In genomic region chr11:115827624-115828023, GRCm38 (mm10) we compare ENCODE assay signal across 27 mouse cellular contexts. TPM values are rescaled to one million over a fixed set of nuclear protein-coding genes. Genes with fewer than 3 reads are reported as not detected.
DNase-seq lines count a peak whose midpoint lies in the region; ATAC-seq lines count a peak whose summit lies in the region.
"Had no signal": no experiment of that assay in that cellular context is flagged by ENCODE, and none has a peak within 500 bp of the region (broad histone marks: within the 10 kb centered on the region; RNA-seq: fewer than 3 reads in every experiment).

No protein-coding gene starts in this region.

- no peak for ATAC-seq in stomach, embryonic 16.5 days (ENCODE audit: insufficient read depth, low FRiP score)
- ATAC-seq: hindbrain, postnatal 0 days; liver, postnatal 0 days; Patski had no signal

- H3K27ac ChIP-seq in heart, embryonic 10.5 days, result peak overlapping the region; percentile 32; the same call in 1 of the 2 replicates
- H3K27ac ChIP-seq in stomach, embryonic 16.5 days (ENCODE audit: low read length), result peak overlapping the region; percentile 69; the same call in 1 of the 2 replicates
- H3K27ac ChIP-seq: embryonic facial prominence, embryonic 12.5 days; forebrain, embryonic 12.5 days; hindbrain, postnatal 0 days had no signal

- no peaks in the 10 kb centered on the region for H3K9me3 ChIP-seq in heart, embryonic 10.5 days
- H3K9me3 ChIP-seq in stomach, embryonic 16.5 days (replicated peaks; ENCODE audit: control insufficient read depth, low read length), result no peaks in the 10 kb centered on the region
- H3K9me3 ChIP-seq: embryonic facial prominence, embryonic 12.5 days; forebrain, embryonic 12.5 days; G1E had no signal

- DNase-seq in heart, embryonic 10.5 days (ENCODE audit: low spot score), result no peak
- DNase-seq in heart, adult 18-20 months, result no peak
- peak; percentile 33 for DNase-seq in 3T3-L1 (ENCODE audit: low read depth, low spot score)
- DNase-seq in lung, postnatal 10 days, result peak; percentile 49
- no peak for DNase-seq in gastrocnemius, postnatal 10 days
- DNase-seq in ovary, postnatal 14 days (ENCODE audit: low spot score), result no peak
- DNase-seq: adrenal gland, adult 2 months; cerebellum, adult 11-12 months; cerebellum, postnatal 10 days; gastrocnemius, postnatal 36 days; kidney, adult 18-20 months; kidney, postnatal 4 days; left cerebral cortex, postnatal 4 days; liver; liver, postnatal 0 days; midbrain, embryonic 14.5 days; right cerebral cortex, postnatal 14 days; spleen, adult 18-20 months; thymus, postnatal 36 days had no signal

- peak overlapping the region; percentile 31; the same call in 1 of the 2 replicates for H3K4me2 ChIP-seq in stomach, embryonic 16.5 days (ENCODE audit: low read depth, low read length)
- H3K4me2 ChIP-seq: embryonic facial prominence, embryonic 12.5 days; forebrain, embryonic 12.5 days had no signal

- H3K27me3 ChIP-seq in heart, embryonic 10.5 days (ENCODE audit: insufficient read depth, poor library complexity, severe bottlenecking), result peaks cover 3% of the 10 kb centered on the region; the same call in 1 of the 2 replicates
- peaks cover 7% of the 10 kb centered on the region for H3K27me3 ChIP-seq in stomach, embryonic 16.5 days (ENCODE audit: control insufficient read depth, insufficient read depth, low read length)
- H3K27me3 ChIP-seq: CH12.LX, Patski had no signal

- 0 out of 2 replicates have a peak overlapping the region, but pooled peaks have one; percentile 1 for H3K4me3 ChIP-seq in heart, embryonic 10.5 days
- H3K4me3 ChIP-seq in stomach, embryonic 16.5 days (replicated peaks; ENCODE audit: low read length), result no peak overlapping the region
- H3K4me3 ChIP-seq: embryonic facial prominence, embryonic 12.5 days; erythroblast, embryonic 14.5 days; forebrain, embryonic 12.5 days had no signal

- H3K9ac ChIP-seq in stomach, embryonic 16.5 days (ENCODE audit: low read length), result no peak overlapping the region
- H3K9ac ChIP-seq: embryonic facial prominence, embryonic 12.5 days; forebrain, embryonic 12.5 days; liver, postnatal 0 days had no signal

- peaks cover 87% of the 10 kb centered on the region for H3K4me1 ChIP-seq in heart, embryonic 10.5 days
- peaks cover 49% of the 10 kb centered on the region for H3K4me1 ChIP-seq in stomach, embryonic 16.5 days (ENCODE audit: control insufficient read depth, insufficient read depth, low read length)

- peaks cover 3% of the 10 kb centered on the region for H3K36me3 ChIP-seq in heart, embryonic 10.5 days
- H3K36me3 ChIP-seq in stomach, embryonic 16.5 days (ENCODE audit: control insufficient read depth, insufficient read depth, low read length), result no peaks in the 10 kb centered on the region

- 80% methylated on average over 6 of the region's 6 CpGs for WGBS in heart, embryonic 10.5 days
- 71% methylated on average over 6 of the region's 6 CpGs for WGBS in stomach, embryonic 16.5 days

RNA-seq across cellular contexts. Expression of gene Llgl2, which starts 3.8 kb away (rescaled TPM):
- polyA plus RNA-seq in heart, embryonic 10.5 days (2016; fragmentation: Nextera tagmentation; extraction: Ambion mirVana), result 35.0 and 40.8 TPM in 2 replicates
- total RNA-seq in heart, adult 18-20 months (2021), result 10 to 100 TPM; 17.5 to 18.2 TPM
- polyA plus RNA-seq in stomach, embryonic 16.5 days (2015; fragmentation: Nextera tagmentation; extraction: Ambion mirVana), result 65.6 and 75.3 TPM in 2 replicates
- total RNA-seq in gastrocnemius, postnatal 10 days (2021), result 10 to 100 TPM; 16.5 to 17.4 TPM

RNA-seq across cellular contexts. Expression of gene Tsen54, which starts 13.1 kb away (rescaled TPM):
- polyA plus RNA-seq in heart, embryonic 10.5 days (2016; fragmentation: Nextera tagmentation; extraction: Ambion mirVana), result 39.1 and 41.7 TPM in 2 replicates
- total RNA-seq in heart, adult 18-20 months (2021), result 1 to 10 TPM; 7.1 to 8.5 TPM
- 26.4 and 28.1 TPM in 2 replicates for polyA plus RNA-seq in stomach, embryonic 16.5 days (2015; fragmentation: Nextera tagmentation; extraction: Ambion mirVana)
- 10 to 100 TPM; 10.3 to 11.1 TPM for total RNA-seq in gastrocnemius, postnatal 10 days (2021)

RNA-seq across cellular contexts. Expression of gene Caskin2, which starts 14.2 kb away (rescaled TPM):
- 18.7 and 21.4 TPM in 2 replicates for polyA plus RNA-seq in heart, embryonic 10.5 days (2016; fragmentation: Nextera tagmentation; extraction: Ambion mirVana)
- 10 to 100 TPM; 39.2 to 42.9 TPM for total RNA-seq in heart, adult 18-20 months (2021)
- polyA plus RNA-seq in stomach, embryonic 16.5 days (2015; fragmentation: Nextera tagmentation; extraction: Ambion mirVana), result 14.9 and 16.8 TPM in 2 replicates
- total RNA-seq in gastrocnemius, postnatal 10 days (2021), result 10 to 100 TPM; 16.8 to 22.7 TPM

RNA-seq across cellular contexts. Expression of gene Myo15b, which starts 30.6 kb away (rescaled TPM):
- polyA plus RNA-seq in heart, embryonic 10.5 days (2016; fragmentation: Nextera tagmentation; extraction: Ambion mirVana), result 0.23 and 0.31 TPM in 2 replicates
- not detected for total RNA-seq in heart, adult 18-20 months (2021)
- 20.8 and 21.1 TPM in 2 replicates for polyA plus RNA-seq in stomach, embryonic 16.5 days (2015; fragmentation: Nextera tagmentation; extraction: Ambion mirVana)
- not detected for total RNA-seq in gastrocnemius, postnatal 10 days (2021)
- total RNA-seq: gastrocnemius, postnatal 36 days had no signal
- polyA plus RNA-seq: erythroblast, embryonic 14.5 days; midbrain, embryonic 14.5 days had no signal

Comparison
In these comparisons a context has a peak if more than half of its experiments do, and no peak if none do; other contexts are left out.
1. DNase-seq: peak in 3T3-L1 (single experiment) and lung, postnatal 10 days (single experiment); none in heart, embryonic 10.5 days (single experiment), heart, adult 18-20 months (0 of 2), gastrocnemius, postnatal 10 days (single experiment) and ovary, postnatal 14 days (single experiment).